Mouse (Mus musculus): ENCODE results near the gene Cfap69.

GRCm38 (mm10) chr5:5533656-5534420 lies 130.2 kb downstream of the Cfap69 start:
- TF ChIP-seq CTCF (IDR thresholded peaks at IDR 0.05; ENCODE audit: control insufficient read depth, insufficient read depth, insufficient read length) (no peak), USF1 (IDR thresholded peaks at IDR 0.05; ENCODE audit: low read depth) (no peak), MYOD1 (IDR thresholded peaks at IDR 0.05; ENCODE audit: control insufficient read depth, insufficient read length, low read depth) (no peak), CEBPB (IDR thresholded peaks at IDR 0.05; ENCODE audit: low read depth) (no peak), MYOG (IDR thresholded peaks at IDR 0.05; ENCODE audit: control insufficient read depth, extremely low read depth, insufficient read length) (no peak), MAX (IDR thresholded peaks at IDR 0.05) (no peak)
